Mouse (Mus musculus): Measurements from ENCODE around the gene Sf3b2. TPM values are rescaled to one million over a fixed set of nuclear protein-coding genes. Genes with fewer than 3 reads are reported as not detected.
A peak's percentile ranks its signal among the peaks of the same experiment; 100 is the strongest.

Sf3b2 gene
- polyA plus RNA-seq, 1 experiment: 185 TPM

GRCm38 (mm10) chr19:5300588-5300987, 5.3 kb upstream of the Sf3b2 start:
- peaks cover 7% of the 10 kb centered on the region for H3K4me1 ChIP-seq (ENCODE audit: control insufficient read depth, insufficient read depth, low read length)
- no peak overlapping the region for H3K4me3 ChIP-seq (ENCODE audit: low read depth, low read length)
- H3K36me3 ChIP-seq (ENCODE audit: control insufficient read depth, insufficient read depth, low read length, poor library complexity, severe bottlenecking): no peaks in the 10 kb centered on the region
- no peaks in the 10 kb centered on the region for H3K9me3 ChIP-seq (replicated peaks; ENCODE audit: control insufficient read depth, insufficient read depth, low read length, poor library complexity, severe bottlenecking)
- H3K27ac ChIP-seq (ENCODE audit: insufficient read depth, low read length): peak overlapping the region; percentile 84
- no peaks in the 10 kb centered on the region for H3K27me3 ChIP-seq (ENCODE audit: control insufficient read depth, insufficient read depth, low read length, poor library complexity, severe bottlenecking)
- peak; percentile 80 for TF ChIP-seq EP300 (IDR thresholded peaks at IDR 0.05; ENCODE audit: insufficient read depth, low read depth, low read length)
- no peak for TF ChIP-seq POLR2A (IDR thresholded peaks at IDR 0.05; ENCODE audit: insufficient read depth, low read length)
- no peak overlapping the region for H3K9ac ChIP-seq (ENCODE audit: low read depth, poor library complexity, severe bottlenecking)

DNA sequence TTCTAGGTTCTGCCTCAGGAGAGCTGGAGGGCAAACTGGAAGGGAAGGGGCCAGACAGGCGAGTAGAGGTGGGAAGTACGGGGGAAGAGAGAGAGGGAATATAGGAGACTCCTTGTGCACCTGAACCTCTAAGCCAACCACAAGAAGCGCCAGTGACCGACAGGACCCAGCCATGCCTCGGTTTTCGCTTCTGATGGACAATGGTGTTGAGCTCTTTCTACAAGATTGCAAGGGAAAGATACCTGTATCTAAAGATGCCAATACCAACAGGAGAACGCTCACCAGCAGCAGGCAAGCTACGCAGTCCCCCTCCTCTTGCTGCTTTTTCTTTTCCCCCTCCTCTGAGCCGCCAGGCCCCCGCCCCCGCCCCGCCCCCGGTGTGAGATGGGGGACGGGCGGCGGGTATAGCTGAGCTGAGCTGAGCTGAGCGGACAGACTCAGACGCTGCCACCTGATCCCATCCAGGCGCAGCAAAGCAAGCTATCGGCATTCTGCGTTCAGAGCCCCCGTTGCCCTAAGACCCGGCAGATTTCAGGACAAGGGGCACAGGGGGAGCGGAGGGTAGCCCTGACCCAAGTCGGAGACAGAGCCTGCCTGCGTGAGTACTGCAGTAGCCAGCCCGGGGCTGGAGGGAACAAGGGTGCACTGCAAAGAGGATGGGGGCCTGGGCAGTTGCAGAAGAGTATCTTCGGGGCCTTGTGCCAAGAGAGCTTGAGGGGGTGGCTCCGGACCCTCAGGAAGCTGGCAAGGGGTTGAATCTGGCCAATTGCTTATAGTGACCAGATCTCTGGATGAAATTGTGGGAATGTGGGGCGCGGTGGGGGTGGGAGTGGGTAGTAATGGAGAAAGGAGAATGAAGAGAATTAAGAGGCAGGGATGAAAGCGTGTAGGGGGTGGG, 2.9 kb upstream of the Sf3b2 start, which contains the start of gene Gal3st3:
Gene Gal3st3, plus strand, starts transcription at position 429 of the 898 bp plus-strand sequence.
- Histone ChIP-seq H3K9ac (ENCODE audit: low read depth, poor library complexity, severe bottlenecking) (peak within 1 kb of the TSS; percentile 23), H3K9me3 (replicated peaks; ENCODE audit: control insufficient read depth, insufficient read depth, low read length, poor library complexity, severe bottlenecking) (no peaks in the 10 kb centered on the region), H3K27ac (ENCODE audit: insufficient read depth, low read length) (no peak within 1 kb of the TSS), H3K4me1 (ENCODE audit: control insufficient read depth, insufficient read depth, low read length) (peaks cover 9% of the 10 kb centered on the region), H3K4me3 (ENCODE audit: low read depth, low read length) (peak within 1 kb of the TSS; percentile 78), H3K27me3 (ENCODE audit: control insufficient read depth, insufficient read depth, low read length, poor library complexity, severe bottlenecking) (no peaks in the 10 kb centered on the region), H3K36me3 (ENCODE audit: control insufficient read depth, insufficient read depth, low read length, poor library complexity, severe bottlenecking) (peaks cover 5% of the 10 kb centered on the region)
- TF ChIP-seq EP300 (IDR thresholded peaks at IDR 0.05; ENCODE audit: insufficient read depth, low read depth, low read length): no peak
- peak; percentile 38 for TF ChIP-seq POLR2A (IDR thresholded peaks at IDR 0.05; ENCODE audit: insufficient read depth, low read length)

DNA sequence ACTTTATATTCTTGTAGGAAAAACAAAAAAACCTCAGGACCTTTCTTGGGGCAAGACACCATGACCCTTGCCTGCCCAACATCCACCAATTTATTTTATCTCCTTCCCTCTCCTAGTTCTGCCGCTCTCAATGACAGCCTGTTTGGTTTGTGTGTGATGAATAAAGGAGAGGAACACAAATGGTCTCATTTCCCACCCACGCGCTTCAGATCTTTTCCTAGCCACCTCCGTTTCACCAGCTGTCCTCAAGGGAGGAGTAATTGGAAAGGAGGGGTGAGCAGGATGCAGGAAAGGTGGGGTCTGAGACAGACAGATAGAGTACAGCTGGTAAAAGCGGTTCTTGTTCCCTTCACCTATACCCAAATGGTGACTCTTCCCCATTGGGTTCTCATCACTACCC, 1.4 kb upstream of the Sf3b2 start:
- TF ChIP-seq POLR2A (IDR thresholded peaks at IDR 0.05; ENCODE audit: insufficient read depth, low read length): no peak
- TF ChIP-seq CTCF (IDR thresholded peaks at IDR 0.05; ENCODE audit: low read depth, low read length): no peak
- TF ChIP-seq EP300 (IDR thresholded peaks at IDR 0.05; ENCODE audit: insufficient read depth, low read depth, low read length): no peak
- peak overlapping the region; percentile 76; the same call in 1 of the 2 replicates for H3K9ac ChIP-seq (ENCODE audit: low read depth, poor library complexity, severe bottlenecking)
- no peaks in the 10 kb centered on the region for H3K27me3 ChIP-seq (ENCODE audit: control insufficient read depth, insufficient read depth, low read length, poor library complexity, severe bottlenecking)
- no peak overlapping the region for H3K27ac ChIP-seq (ENCODE audit: insufficient read depth, low read length)
- H3K9me3 ChIP-seq (replicated peaks; ENCODE audit: control insufficient read depth, insufficient read depth, low read length, poor library complexity, severe bottlenecking): no peaks in the 10 kb centered on the region
- H3K4me1 ChIP-seq (ENCODE audit: control insufficient read depth, insufficient read depth, low read length): peaks cover 9% of the 10 kb centered on the region
- H3K36me3 ChIP-seq (ENCODE audit: control insufficient read depth, insufficient read depth, low read length, poor library complexity, severe bottlenecking): peaks cover 17% of the 10 kb centered on the region
- no peak overlapping the region for H3K4me3 ChIP-seq (ENCODE audit: low read depth, low read length)

- peaks cover 6% of the 10 kb centered on the region for H3K4me1 ChIP-seq (ENCODE audit: control insufficient read depth, insufficient read depth, low read length)
- peak overlapping the region; percentile 83 for H3K4me3 ChIP-seq (ENCODE audit: low read depth, low read length)
- TF ChIP-seq CTCF (IDR thresholded peaks at IDR 0.05; ENCODE audit: low read depth, low read length): no peak
- TF ChIP-seq POLR2A (IDR thresholded peaks at IDR 0.05; ENCODE audit: insufficient read depth, low read length): no peak
- no peak for TF ChIP-seq EP300 (IDR thresholded peaks at IDR 0.05; ENCODE audit: insufficient read depth, low read depth, low read length)
- peak overlapping the region; percentile 76 for H3K9ac ChIP-seq (ENCODE audit: low read depth, poor library complexity, severe bottlenecking)
- H3K27ac ChIP-seq (ENCODE audit: insufficient read depth, low read length): peak overlapping the region; percentile 68
- H3K36me3 ChIP-seq (ENCODE audit: control insufficient read depth, insufficient read depth, low read length, poor library complexity, severe bottlenecking): peaks cover 22% of the 10 kb centered on the region
- H3K9me3 ChIP-seq (replicated peaks; ENCODE audit: control insufficient read depth, insufficient read depth, low read length, poor library complexity, severe bottlenecking): no peaks in the 10 kb centered on the region
- no peaks in the 10 kb centered on the region for H3K27me3 ChIP-seq (ENCODE audit: control insufficient read depth, insufficient read depth, low read length, poor library complexity, severe bottlenecking)
Observed at GRCm38 (mm10) chr19:5295736-5296075, 451 bp upstream of the Sf3b2 start.

DNA sequence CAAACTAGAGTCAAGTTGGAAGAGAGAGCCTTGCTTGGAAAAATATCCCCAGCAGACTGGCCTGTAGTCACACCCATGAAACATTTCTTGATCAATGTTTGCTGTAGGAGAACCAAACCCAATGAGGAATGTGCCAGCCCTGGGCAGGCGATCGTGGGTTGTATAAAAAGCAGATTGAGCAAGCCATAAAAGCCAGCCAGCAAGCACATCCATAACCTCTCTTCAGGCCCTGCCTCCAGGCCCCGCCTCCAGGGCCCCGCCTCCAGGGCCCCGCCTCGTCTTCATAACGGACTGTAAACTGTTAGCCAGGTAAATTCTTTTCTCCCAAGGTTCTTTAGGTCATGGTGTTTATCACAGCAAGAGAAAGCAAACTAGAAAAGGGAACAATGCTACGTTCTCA, 16.9 kb downstream of the Sf3b2 start:
- Histone ChIP-seq H3K9ac (ENCODE audit: low read depth, poor library complexity, severe bottlenecking) (no peak overlapping the region), H3K27me3 (ENCODE audit: control insufficient read depth, insufficient read depth, low read length, poor library complexity, severe bottlenecking) (no peaks in the 10 kb centered on the region), H3K36me3 (ENCODE audit: control insufficient read depth, insufficient read depth, low read length, poor library complexity, severe bottlenecking) (peaks cover 51% of the 10 kb centered on the region), H3K4me3 (ENCODE audit: low read depth, low read length) (no peak overlapping the region), H3K9me3 (replicated peaks; ENCODE audit: control insufficient read depth, insufficient read depth, low read length, poor library complexity, severe bottlenecking) (no peaks in the 10 kb centered on the region), H3K4me1 (ENCODE audit: control insufficient read depth, insufficient read depth, low read length) (no peaks in the 10 kb centered on the region), H3K27ac (ENCODE audit: insufficient read depth, low read length) (no peak overlapping the region)
- TF ChIP-seq POLR2A (IDR thresholded peaks at IDR 0.05; ENCODE audit: insufficient read depth, low read length) (no peak), CTCF (IDR thresholded peaks at IDR 0.05; ENCODE audit: low read depth, low read length) (no peak), EP300 (IDR thresholded peaks at IDR 0.05; ENCODE audit: insufficient read depth, low read depth, low read length) (no peak)

- TF ChIP-seq EP300 (IDR thresholded peaks at IDR 0.05; ENCODE audit: insufficient read depth, low read depth, low read length): no peak
- TF ChIP-seq POLR2A (IDR thresholded peaks at IDR 0.05; ENCODE audit: insufficient read depth, low read length): no peak
- TF ChIP-seq CTCF (IDR thresholded peaks at IDR 0.05; ENCODE audit: low read depth, low read length): no peak
Observed at GRCm38 (mm10) chr19:5277140-5277539, 18.1 kb downstream of the Sf3b2 start.

More at GRCm38 (mm10) chr19:5277140-5277539, 18.1 kb downstream of the Sf3b2 start:
- Histone ChIP-seq H3K4me1 (ENCODE audit: control insufficient read depth, insufficient read depth, low read length) (no peaks in the 10 kb centered on the region), H3K9ac (ENCODE audit: low read depth, poor library complexity, severe bottlenecking) (no peak overlapping the region), H3K27me3 (ENCODE audit: control insufficient read depth, insufficient read depth, low read length, poor library complexity, severe bottlenecking) (no peaks in the 10 kb centered on the region), H3K36me3 (ENCODE audit: control insufficient read depth, insufficient read depth, low read length, poor library complexity, severe bottlenecking) (peaks cover 51% of the 10 kb centered on the region), H3K27ac (ENCODE audit: insufficient read depth, low read length) (no peak overlapping the region), H3K4me3 (ENCODE audit: low read depth, low read length) (no peak overlapping the region), H3K9me3 (replicated peaks; ENCODE audit: control insufficient read depth, insufficient read depth, low read length, poor library complexity, severe bottlenecking) (no peaks in the 10 kb centered on the region)
